In genomic region chr9:37177551-37177950, GRCm38 (mm10) we compare ENCODE assay signal across 10 mouse cellular contexts. TPM values are rescaled to one million over a fixed set of nuclear protein-coding genes. Genes with fewer than 3 reads are reported as not detected.
DNase-seq lines count a peak whose midpoint lies in the region; ATAC-seq and TF ChIP-seq lines count a peak whose summit lies in the region.
"Had no signal": no experiment of that assay in that cellular context is flagged by ENCODE, and none has a peak within 500 bp of the region (broad histone marks: within the 10 kb centered on the region; RNA-seq: fewer than 3 reads in every experiment).

No protein-coding gene starts in this region.

- peak; percentile 32 for ATAC-seq in forebrain, postnatal 0 days
- ATAC-seq in midbrain, embryonic 15.5 days (replicated peaks): 0 out of 2 replicates have a peak, but pooled peaks have one; percentile 28

- intact Hi-C loops in left cerebral cortex, postnatal 4 days (cut with DNase I): loop anchor here (5.0 kb wide), 1 partner anchor 45 kb away; no protein-coding TSS in a partner anchor

- 0 out of 2 replicates have a peak overlapping the region, but pooled peaks have one; percentile 22 for H3K9ac ChIP-seq in forebrain, postnatal 0 days
- H3K9ac ChIP-seq in midbrain, embryonic 15.5 days: no peak overlapping the region
- H3K9ac ChIP-seq: liver, embryonic 13.5 days had no signal

- no peak overlapping the region for H3K4me3 ChIP-seq in forebrain, postnatal 0 days (ENCODE audit: low read depth, low read length)
- no peak overlapping the region for H3K4me3 ChIP-seq in midbrain, embryonic 15.5 days
- H3K4me3 ChIP-seq: liver, embryonic 13.5 days had no signal

- peaks cover 23% of the 10 kb centered on the region for H3K4me1 ChIP-seq in forebrain, postnatal 0 days (ENCODE audit: insufficient read depth)
- H3K4me1 ChIP-seq in midbrain, embryonic 15.5 days: peaks cover 47% of the 10 kb centered on the region
- H3K4me1 ChIP-seq: liver, embryonic 13.5 days had no signal

- no peaks in the 10 kb centered on the region for H3K27me3 ChIP-seq in forebrain, postnatal 0 days (ENCODE audit: insufficient read depth, low read length)
- H3K27me3 ChIP-seq in midbrain, embryonic 15.5 days (replicated peaks): no peaks in the 10 kb centered on the region
- H3K27me3 ChIP-seq: liver, embryonic 13.5 days had no signal

- peak overlapping the region; percentile 73 for H3K27ac ChIP-seq in forebrain, postnatal 0 days (ENCODE audit: low read depth, low read length)
- peak overlapping the region; percentile 60; the same call in 1 of the 2 replicates for H3K27ac ChIP-seq in midbrain, embryonic 15.5 days
- H3K27ac ChIP-seq: liver, embryonic 13.5 days had no signal

- H3K36me3 ChIP-seq in forebrain, postnatal 0 days (ENCODE audit: insufficient read depth): no peaks in the 10 kb centered on the region
- H3K36me3 ChIP-seq in midbrain, embryonic 15.5 days (replicated peaks): no peaks in the 10 kb centered on the region
- H3K36me3 ChIP-seq: liver, embryonic 13.5 days had no signal

- peak; percentile 81 for DNase-seq in heart, adult 11 months
- DNase-seq in heart, postnatal 4 days: no peak
- peak; percentile 59 for DNase-seq in brain, embryonic 14.5 days (ENCODE audit: low read depth)
- peak; percentile 39 for DNase-seq in forebrain, postnatal 0 days
- DNase-seq in adipocyte (ENCODE audit: low spot score): no peak
- no peak for DNase-seq in left cerebral cortex, postnatal 4 days
- DNase-seq in heart, adult 8-10 months (ENCODE audit: low spot score): no peak
- DNase-seq: gastrocnemius, postnatal 25 days; liver, embryonic 13.5 days had no signal

- 0 out of 2 replicates have a peak overlapping the region, but pooled peaks have one; percentile 17 for H3K4me2 ChIP-seq in forebrain, postnatal 0 days (ENCODE audit: low read depth)
- H3K4me2 ChIP-seq in midbrain, embryonic 15.5 days: no peak overlapping the region
- H3K4me2 ChIP-seq: liver, embryonic 13.5 days had no signal

- WGBS in forebrain, postnatal 0 days: 27% methylated on average over 8 of the region's 8 CpGs
- WGBS in midbrain, embryonic 15.5 days: 32% methylated on average over 8 of the region's 8 CpGs

- TF ChIP-seq POLR2A in brain, embryonic 14.5 days (IDR thresholded peaks at IDR 0.05; ENCODE audit: borderline replicate concordance, extremely low read depth, insufficient read depth, insufficient read length, poor library complexity, severe bottlenecking): no peak

- no peak for TF ChIP-seq CTCF in brain, embryonic 14.5 days (IDR thresholded peaks at IDR 0.05; ENCODE audit: borderline replicate concordance, extremely low read depth, insufficient read depth, insufficient read length)
- no peak for TF ChIP-seq CTCF in forebrain, postnatal 0 days (IDR thresholded peaks at IDR 0.05; ENCODE audit: low read depth)

- H3K9me3 ChIP-seq in forebrain, postnatal 0 days (ENCODE audit: low read length): no peaks in the 10 kb centered on the region
- H3K9me3 ChIP-seq in midbrain, embryonic 15.5 days: no peaks in the 10 kb centered on the region
- H3K9me3 ChIP-seq: liver, embryonic 13.5 days had no signal

RNA-seq across cellular contexts. Expression of gene Pknox2, which starts 30.3 kb away (rescaled TPM):
- total RNA-seq in heart, postnatal 4 days (2021): 1 to 10 TPM; 7.0 TPM
- 37.2 and 38.3 TPM in 2 replicates for polyA plus RNA-seq in brain, embryonic 14.5 days (2012; rRNA removed)
- total RNA-seq in forebrain, postnatal 0 days (2014; rRNA removed): 20.9 and 26.1 TPM in 2 replicates
- polyA plus RNA-seq in forebrain, postnatal 0 days (2015; fragmentation: Nextera tagmentation; extraction: Ambion mirVana): 26.3 and 27.9 TPM in 2 replicates
- polyA plus RNA-seq in midbrain, embryonic 15.5 days (2015; fragmentation: Nextera tagmentation; extraction: Ambion mirVana): 31.6 and 35.0 TPM in 2 replicates
- total RNA-seq in left cerebral cortex, postnatal 4 days (2021): 10 to 100 TPM; 51.8 to 54.2 TPM
- total RNA-seq in heart, adult 8-10 months (2022): 1 to 10 TPM; 8.3 to 10.0 (median 9.8) TPM

RNA-seq across cellular contexts. Expression of gene Tmem218, which starts 30.5 kb away (rescaled TPM):
- total RNA-seq in heart, postnatal 4 days (2021): 1 to 10 TPM; 6.5 to 6.6 TPM
- polyA plus RNA-seq in brain, embryonic 14.5 days (2012; rRNA removed): 4.7 and 4.8 TPM in 2 replicates
- 4.8 and 8.4 TPM in 2 replicates for total RNA-seq in forebrain, postnatal 0 days (2014; rRNA removed)
- 10.3 and 12.8 TPM in 2 replicates for polyA plus RNA-seq in forebrain, postnatal 0 days (2015; fragmentation: Nextera tagmentation; extraction: Ambion mirVana)
- 8.7 and 9.0 TPM in 2 replicates for polyA plus RNA-seq in midbrain, embryonic 15.5 days (2015; fragmentation: Nextera tagmentation; extraction: Ambion mirVana)
- 1 to 10 TPM; 6.1 to 6.5 TPM for total RNA-seq in left cerebral cortex, postnatal 4 days (2021)
- 1 to 10 TPM; 7.5 to 8.7 (median 8.2) TPM for total RNA-seq in heart, adult 8-10 months (2022)

Comparison
In these comparisons a context has a peak if more than half of its experiments do, and no peak if none do; other contexts are left out.
1. DNase-seq: peak in heart, adult 11 months (single experiment), brain, embryonic 14.5 days (single experiment) and forebrain, postnatal 0 days (single experiment); none in heart, postnatal 4 days (single experiment), adipocyte (single experiment), left cerebral cortex, postnatal 4 days (single experiment) and heart, adult 8-10 months (single experiment).